ENCODE assay signal across 28 mouse cellular contexts in genomic region chr5:101000436-101000835, GRCm38 (mm10).
"Had no signal": no experiment of that assay in that cellular context is flagged by ENCODE, and none has a peak within 500 bp of the region (broad histone marks: within the 10 kb centered on the region; RNA-seq: fewer than 3 reads in every experiment).

No protein-coding gene starts in this region.

- H3K27ac ChIP-seq: embryonic facial prominence, embryonic 10.5 days; embryonic facial prominence, embryonic 12.5 days; embryonic facial prominence, embryonic 13.5 days; embryonic facial prominence, embryonic 15.5 days; forebrain, embryonic 10.5 days; forebrain, embryonic 12.5 days; forebrain, embryonic 13.5 days; forebrain, embryonic 15.5 days; gastrocnemius, adult 2 months; heart, adult 2 months had no signal

- H3K4me1 ChIP-seq: embryonic facial prominence, embryonic 10.5 days; embryonic facial prominence, embryonic 12.5 days; embryonic facial prominence, embryonic 15.5 days; forebrain, embryonic 10.5 days; forebrain, embryonic 12.5 days; forebrain, embryonic 13.5 days; forebrain, embryonic 15.5 days had no signal

- DNase-seq: cerebellum, adult 2 months; cerebellum, adult 8-10 months; cerebellum, adult 9-10 months; cerebellum, adult 9-11 months; cerebellum, postnatal 10 days; cerebellum, postnatal 14 days; cerebellum, postnatal 25 days; cerebellum, postnatal 36 days; embryo, embryonic 11 days; forebrain, postnatal 0 days; gastrocnemius, adult 2 months; gastrocnemius, postnatal 10 days; gastrocnemius, postnatal 14 days; gastrocnemius, postnatal 25 days; gastrocnemius, postnatal 36 days; heart, adult 18-20 months; heart, adult 2 months had no signal

- ATAC-seq: forebrain, embryonic 13.5 days; forebrain, embryonic 14.5 days; forebrain, embryonic 15.5 days; forebrain, embryonic 16.5 days; forebrain, postnatal 0 days had no signal

- H3K27me3 ChIP-seq: embryonic facial prominence, embryonic 12.5 days; embryonic facial prominence, embryonic 13.5 days; embryonic facial prominence, embryonic 15.5 days; forebrain, embryonic 12.5 days; forebrain, embryonic 13.5 days; forebrain, embryonic 15.5 days had no signal

- H3K4me2 ChIP-seq: embryonic facial prominence, embryonic 12.5 days; embryonic facial prominence, embryonic 13.5 days; embryonic facial prominence, embryonic 15.5 days; forebrain, embryonic 12.5 days; forebrain, embryonic 13.5 days; forebrain, embryonic 15.5 days had no signal

- H3K9me3 ChIP-seq: embryonic facial prominence, embryonic 10.5 days; embryonic facial prominence, embryonic 12.5 days; embryonic facial prominence, embryonic 13.5 days; embryonic facial prominence, embryonic 15.5 days; forebrain, embryonic 10.5 days; forebrain, embryonic 12.5 days; forebrain, embryonic 13.5 days; forebrain, embryonic 15.5 days had no signal

- H3K4me3 ChIP-seq: embryonic facial prominence, embryonic 10.5 days; embryonic facial prominence, embryonic 12.5 days; embryonic facial prominence, embryonic 13.5 days; embryonic facial prominence, embryonic 15.5 days; erythroblast, embryonic 14.5 days; forebrain, embryonic 10.5 days; forebrain, embryonic 12.5 days; forebrain, embryonic 13.5 days; forebrain, embryonic 15.5 days; gastrocnemius, adult 2 months; heart, adult 2 months had no signal

- H3K9ac ChIP-seq: embryonic facial prominence, embryonic 12.5 days; embryonic facial prominence, embryonic 13.5 days; embryonic facial prominence, embryonic 15.5 days; forebrain, embryonic 12.5 days; forebrain, embryonic 13.5 days; forebrain, embryonic 15.5 days; forebrain, postnatal 0 days had no signal

- H3K36me3 ChIP-seq: embryonic facial prominence, embryonic 10.5 days; embryonic facial prominence, embryonic 12.5 days; embryonic facial prominence, embryonic 13.5 days; embryonic facial prominence, embryonic 15.5 days; forebrain, embryonic 10.5 days; forebrain, embryonic 12.5 days; forebrain, embryonic 15.5 days had no signal
